Comparison of ENCODE assay signal across 28 mouse cellular contexts in genomic region chr1:23720326-23720725, GRCm38 (mm10). TPM values are rescaled to one million over a fixed set of nuclear protein-coding genes. Genes with fewer than 3 reads are reported as not detected.
DNase-seq lines count a peak whose midpoint lies in the region; ATAC-seq and TF ChIP-seq lines count a peak whose summit lies in the region.
"Had no signal": no experiment of that assay in that cellular context is flagged by ENCODE, and none has a peak within 500 bp of the region (broad histone marks: within the 10 kb centered on the region; RNA-seq: fewer than 3 reads in every experiment).

No protein-coding gene starts in this region.

- 51% methylated on average over 8 of the region's 8 CpGs for WGBS in bone marrow, adult 2 months
- 80% methylated on average over 8 of the region's 8 CpGs for WGBS in kidney, embryonic 15.5 days

- H3K27me3 ChIP-seq in kidney, embryonic 15.5 days, result no peaks in the 10 kb centered on the region
- H3K27me3 ChIP-seq: heart, embryonic 13.5 days; hindbrain, embryonic 15.5 days; limb, embryonic 15.5 days; liver, embryonic 15.5 days; lung, embryonic 15.5 days; midbrain, embryonic 15.5 days; neural tube, embryonic 15.5 days had no signal

- H3K4me1 ChIP-seq in bone marrow, adult 2 months (ENCODE audit: control insufficient read depth, insufficient read depth, low read length), result no peaks in the 10 kb centered on the region; the same call in 1 of the 2 replicates
- H3K4me1 ChIP-seq in kidney, embryonic 15.5 days, result no peaks in the 10 kb centered on the region
- H3K4me1 ChIP-seq: heart, embryonic 13.5 days; hindbrain, embryonic 10.5 days; limb, embryonic 10.5 days; limb, embryonic 15.5 days; liver, embryonic 15.5 days; lung, embryonic 15.5 days; neural tube, embryonic 15.5 days had no signal

- H3K4me2 ChIP-seq in kidney, embryonic 15.5 days, result no peak overlapping the region
- H3K4me2 ChIP-seq: heart, embryonic 13.5 days; hindbrain, embryonic 15.5 days; limb, embryonic 15.5 days; liver, embryonic 15.5 days; lung, embryonic 15.5 days; midbrain, embryonic 15.5 days; neural tube, embryonic 15.5 days had no signal

- H3K36me3 ChIP-seq in kidney, embryonic 15.5 days, result no peaks in the 10 kb centered on the region
- H3K36me3 ChIP-seq: G1E; heart, embryonic 13.5 days; hindbrain, embryonic 10.5 days; hindbrain, embryonic 15.5 days; limb, embryonic 10.5 days; limb, embryonic 15.5 days; liver, embryonic 15.5 days; lung, embryonic 15.5 days; midbrain, embryonic 15.5 days; neural tube, embryonic 15.5 days had no signal

- no peak for ATAC-seq in kidney, embryonic 15.5 days (replicated peaks; ENCODE audit: low FRiP score)
- ATAC-seq: forebrain, embryonic 16.5 days; inflammation-experienced regulatory T-cells, adult 6 months; midbrain, embryonic 15.5 days had no signal

- H3K9ac ChIP-seq in kidney, embryonic 15.5 days, result no peak overlapping the region
- H3K9ac ChIP-seq: heart, embryonic 13.5 days; hindbrain, embryonic 15.5 days; limb, embryonic 15.5 days; liver, embryonic 15.5 days; lung, embryonic 15.5 days; midbrain, embryonic 15.5 days; neural tube, embryonic 15.5 days had no signal

- no peak; the same call in 1 of the 2 replicates for TF ChIP-seq CTCF in bone marrow, adult 2 months (IDR thresholded peaks at IDR 0.05; ENCODE audit: control insufficient read depth, insufficient read depth, low read length)

- peak overlapping the region; percentile 49 for H3K4me3 ChIP-seq in bone marrow, adult 2 months (replicated peaks; ENCODE audit: control insufficient read depth, low read depth, low read length)
- no peak overlapping the region for H3K4me3 ChIP-seq in kidney, embryonic 15.5 days (replicated peaks)
- H3K4me3 ChIP-seq: erythroblast, embryonic 14.5 days; heart, embryonic 13.5 days; hindbrain, embryonic 10.5 days; hindbrain, embryonic 15.5 days; limb, embryonic 10.5 days; limb, embryonic 15.5 days; liver, embryonic 15.5 days; lung, embryonic 15.5 days; midbrain, embryonic 15.5 days; neural tube, embryonic 15.5 days had no signal

- H3K9me3 ChIP-seq in kidney, embryonic 15.5 days (replicated peaks), result no peaks in the 10 kb centered on the region
- H3K9me3 ChIP-seq: G1E; heart, embryonic 13.5 days; hindbrain, embryonic 10.5 days; hindbrain, embryonic 15.5 days; limb, embryonic 10.5 days; limb, embryonic 15.5 days; liver, embryonic 15.5 days; lung, embryonic 15.5 days; midbrain, embryonic 15.5 days; neural tube, embryonic 15.5 days had no signal

- peak; percentile 1 for DNase-seq in lung, postnatal 25 days (ENCODE audit: low spot score)
- DNase-seq in lung, postnatal 4 days, result no peak
- peak; percentile 6 to 55 for DNase-seq in spleen, postnatal 10 days (ENCODE audit: low spot score in 2 of 2)
- no peak for DNase-seq in layer of hippocampus, adult 9-10 months (ENCODE audit: low spot score)
- DNase-seq in kidney, adult 18-20 months, result no peak
- DNase-seq: adrenal gland, adult 8-10 months; cerebellum, adult 18-20 months; cerebellum, postnatal 14 days; heart, postnatal 10 days; kidney, adult 11 months; kidney, postnatal 4 days; thymus, postnatal 4 days had no signal

- no peak for TF ChIP-seq POLR2A in bone marrow, adult 2 months (IDR thresholded peaks at IDR 0.05; ENCODE audit: borderline replicate concordance, control insufficient read depth, low read depth, low read length)

- peak overlapping the region; percentile 56; the same call in 1 of the 2 replicates for H3K27ac ChIP-seq in bone marrow, adult 2 months (ENCODE audit: control insufficient read depth, insufficient read depth, low read depth, low read length, poor library complexity)
- H3K27ac ChIP-seq in kidney, embryonic 15.5 days, result no peak overlapping the region
- H3K27ac ChIP-seq: heart, embryonic 13.5 days; hindbrain, embryonic 10.5 days; hindbrain, embryonic 15.5 days; kidney, postnatal 0 days; limb, embryonic 10.5 days; limb, embryonic 15.5 days; liver, embryonic 15.5 days; lung, embryonic 15.5 days; midbrain, embryonic 15.5 days; neural tube, embryonic 15.5 days had no signal

RNA-seq across cellular contexts. Expression of gene B3gat2, which starts 41.2 kb away (rescaled TPM):
- not detected in 2 replicates for polyA plus RNA-seq in bone marrow, adult 2 months (2011; ENCODE audit: insufficient read depth, insufficient read length, low replicate concordance, missing spikeins)
- 8.8 and 9.5 TPM in 2 replicates for polyA plus RNA-seq in kidney, embryonic 15.5 days (2015; fragmentation: Nextera tagmentation; extraction: Ambion mirVana)

Comparison
In these comparisons a context has a peak if more than half of its experiments do, and no peak if none do; other contexts are left out.
1. DNase-seq: peak in lung, postnatal 25 days (single experiment) and spleen, postnatal 10 days (2 of 2); none in lung, postnatal 4 days (0 of 2), layer of hippocampus, adult 9-10 months (single experiment) and kidney, adult 18-20 months (single experiment).